Mouse (Mus musculus): Measurements from ENCODE around the gene Gm8362.
"Not testable (repeated sequence)": the region's sequence is repeated elsewhere in the genome, so short reads cannot be mapped to it uniquely, and the experiment has no call there.

The Gm8362 gene

GRCm38 (mm10) chr14:6774311-6774710 is at the start of gene Gm8362:
Gene Gm8362 (minus strand): TSS chr14:6774411.
- DNase-seq (ENCODE audit: low spot score in 2 of 2) = not testable (repeated sequence)

DNA sequence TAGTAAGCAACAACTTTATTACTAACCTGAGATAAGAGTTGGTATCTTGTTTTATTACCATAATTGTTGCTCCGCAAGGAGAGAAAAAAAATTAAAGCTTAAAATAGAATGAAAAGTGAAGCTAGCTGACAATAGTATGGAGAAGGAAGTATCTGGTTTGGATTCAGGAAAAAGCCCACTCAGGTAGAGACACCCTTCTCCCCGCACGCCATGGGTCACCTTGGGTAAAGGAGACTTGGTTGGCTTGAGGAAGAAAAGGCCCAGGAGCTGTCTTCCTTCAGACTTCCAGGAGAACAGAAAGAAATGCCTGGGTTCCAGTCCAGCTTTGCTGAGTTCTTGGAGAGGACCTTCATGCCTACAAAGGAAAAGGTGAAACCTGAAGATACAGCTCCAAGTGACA is 49.1 kb upstream of the Gm8362 start:
- DNase-seq (ENCODE audit: low spot score in 2 of 2) = not testable (repeated sequence)

DNA sequence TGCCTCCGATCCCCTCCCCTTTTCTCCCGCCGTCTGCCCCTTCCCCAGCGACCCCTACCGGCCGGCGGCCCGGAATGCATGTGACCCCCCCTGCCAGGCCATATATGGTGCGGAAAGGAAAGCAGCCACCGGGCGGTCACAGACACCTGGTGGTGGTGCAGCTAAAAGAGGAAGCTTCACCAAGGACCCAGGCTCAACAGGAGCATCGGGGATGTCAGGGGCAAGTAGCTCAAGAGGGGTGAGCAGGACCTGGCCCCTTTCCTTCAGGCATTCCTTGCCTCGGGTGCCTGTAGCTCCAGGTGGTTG is 17.0 kb downstream of the Gm8362 start:
- DNase-seq (ENCODE audit: low spot score in 2 of 2) = peak; percentile 1 to 9

DNA sequence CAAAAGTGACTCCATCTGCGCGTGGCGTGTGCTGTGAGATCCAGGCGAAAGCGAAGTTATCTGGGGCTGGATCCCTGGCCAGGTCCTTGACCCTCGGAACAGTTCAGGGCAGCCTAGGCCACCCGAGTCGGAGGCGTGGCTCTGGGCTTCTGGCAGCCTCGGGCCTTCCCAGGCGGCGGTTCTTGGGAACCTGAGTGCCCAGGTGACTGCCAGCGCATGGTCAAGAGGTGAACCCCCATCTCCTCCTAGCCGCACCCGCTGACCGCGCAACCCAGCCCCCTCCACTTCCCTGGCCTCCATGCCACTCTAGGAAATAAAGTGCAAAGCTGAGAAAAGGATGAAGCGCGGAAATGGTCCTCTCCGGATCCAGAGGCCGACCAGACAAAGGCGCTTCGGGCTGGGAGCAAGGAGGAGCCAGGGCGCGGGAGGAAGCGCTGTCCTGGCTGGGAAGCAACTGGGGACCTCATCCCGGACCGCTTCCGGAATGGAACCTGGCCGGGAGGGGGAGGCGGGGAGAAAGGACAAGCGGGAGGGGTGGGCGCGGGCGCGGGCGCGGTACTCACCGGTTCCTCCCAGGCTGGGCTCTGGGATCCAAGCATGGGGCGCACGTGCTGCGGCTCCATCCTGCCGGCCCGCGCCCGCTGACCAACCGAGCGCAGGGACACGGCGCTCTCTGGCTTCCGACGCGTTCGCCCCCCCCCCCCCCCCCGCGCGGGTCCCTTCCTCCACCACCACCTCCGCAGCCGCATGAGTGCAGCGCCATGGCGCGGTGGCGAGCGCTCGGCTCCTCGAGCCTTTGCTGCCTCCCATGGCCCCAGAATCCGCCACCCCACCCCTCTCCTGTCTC is 17.6 kb downstream of the Gm8362 start:
- peak; percentile 1 to 2 for DNase-seq (ENCODE audit: low spot score in 2 of 2)

DNA sequence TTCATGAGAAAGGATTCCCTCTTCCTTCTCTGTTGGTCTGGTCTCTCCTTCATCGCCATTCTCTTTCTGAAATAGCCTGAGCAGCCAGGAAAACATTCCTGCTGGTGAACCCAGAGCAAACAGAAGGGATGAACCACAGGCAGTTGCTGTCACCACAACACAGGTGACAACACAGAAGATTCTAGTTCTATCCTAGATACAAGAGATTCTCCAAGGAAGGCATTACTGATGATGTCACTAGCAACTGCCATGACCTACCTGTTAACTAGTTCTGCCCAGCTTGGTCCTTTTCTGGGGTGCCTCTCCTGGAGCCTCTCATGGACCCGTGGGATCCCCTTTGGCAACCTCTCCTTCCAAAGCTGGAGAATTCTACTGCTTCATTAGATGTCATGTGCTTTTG is 32.0 kb downstream of the Gm8362 start, which contains the start of gene Gm3636:
TSS of gene Gm3636 (minus strand) at position 101 of the 400 bp plus-strand sequence.
- not testable (repeated sequence) for DNase-seq (ENCODE audit: low spot score in 2 of 2)

DNA sequence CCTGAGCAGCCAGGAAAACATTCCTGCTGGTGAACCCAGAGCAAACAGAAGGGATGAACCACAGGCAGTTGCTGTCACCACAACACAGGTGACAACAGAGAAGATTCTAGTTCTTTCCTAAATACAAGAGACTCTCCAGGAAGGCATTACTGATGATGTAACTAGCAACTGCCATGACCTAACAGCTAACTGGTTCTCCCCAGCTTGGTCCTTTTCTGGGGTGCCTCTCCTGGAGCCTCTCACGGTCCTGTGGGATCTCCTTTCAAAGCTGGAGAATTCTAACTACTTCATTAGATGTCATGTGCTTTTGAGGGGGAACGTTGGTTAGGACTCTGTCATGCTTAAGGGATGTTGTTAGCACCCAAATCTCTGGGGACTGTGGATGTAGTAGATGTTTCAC is 54.1 kb downstream of the Gm8362 start, which contains the start of gene Gm8050:
TSS of gene Gm8050 (minus strand) at position 101 of the 400 bp plus-strand sequence.
- DNase-seq (ENCODE audit: low spot score in 2 of 2) = not testable (repeated sequence)

Data from frontal cortex, postnatal 36 days (tissue).